Mouse (Mus musculus) heart, embryonic 16.5 days (tissue): ENCODE data around the gene Spg11. TPM values are rescaled to one million over a fixed set of nuclear protein-coding genes. Genes with fewer than 3 reads are reported as not detected.
A peak's percentile ranks its signal among the peaks of the same experiment; 100 is the strongest.

Experiments
- ATAC-seq: fragments of 200-750 bp; cut with Nextera tagmentation; replicated peaks from 2 replicates; pipeline ENCODE4 v1.8.0; 2017; ENCODE audit warnings: moderate number of reproducible peaks; ENCODE audit not compliant: insufficient read depth, low FRiP score; ENCODE audit errors: extremely low read depth
- H3K27ac ChIP-seq: fragments of 300-500 bp; sonication (generic); 2 replicates; pipeline ENCODE4 v1.5.1; 2014; ENCODE audit warnings: mild to moderate bottlenecking, low read length, control low read depth, moderate library complexity
- H3K27me3 ChIP-seq: fragments of 300-500 bp; sonication (generic); 2 replicates; pipeline ENCODE4 v1.6.1; 2014; ENCODE audit warnings: low read length, mixed read lengths; ENCODE audit not compliant: control insufficient read depth, insufficient read depth
- H3K36me3 ChIP-seq: fragments of 300-500 bp; sonication (generic); 2 replicates; pipeline ENCODE4 v1.6.1; 2014; ENCODE audit not compliant: control insufficient read depth, insufficient read depth
- H3K4me1 ChIP-seq: fragments of 300-500 bp; sonication (generic); 2 replicates; pipeline ENCODE4 v1.6.1; 2014; ENCODE audit warnings: low read length, mixed read lengths; ENCODE audit not compliant: control insufficient read depth, insufficient read depth
- H3K4me2 ChIP-seq: fragments of 300-500 bp; sonication (generic); 2 replicates; pipeline ENCODE4 v1.6.1; 2014; ENCODE audit warnings: low read depth, mild to moderate bottlenecking, control low read depth, low read length
- H3K4me3 ChIP-seq: fragments of 300-500 bp; sonication (generic); 2 replicates; pipeline ENCODE4 v1.5.1; 2014; ENCODE audit warnings: mild to moderate bottlenecking, control low read depth, low read length
- H3K9ac ChIP-seq: fragments of 300-500 bp; sonication (generic); 2 replicates; pipeline ENCODE4 v1.6.1; 2014; ENCODE audit warnings: low read length, control low read depth
- H3K9me3 ChIP-seq: fragments of 300-500 bp; sonication (generic); replicated peaks from 2 replicates; pipeline ENCODE4 v1.6.1; 2016; ENCODE audit warnings: low read length; ENCODE audit not compliant: control insufficient read depth
- WGBS: fragments of 180-500 bp; shearing (Covaris S2); extraction: QIAGEN DNeasy Blood & Tissue Kit; methylation state at CpG from one replicate; pipeline ENCODE4 v1.1.7; 2014; 5-methylcytosine and 5-hydroxymethylcytosine counted together
- polyA plus RNA-seq: library from polyadenylated mRNA; unstranded; fragments of >200 nt; fragmentation: Nextera tagmentation; extraction: Ambion mirVana; gene quantifications from 2 replicates; pipeline ENCODE4 v1.2.1, GENCODE M21; 2015

The Spg11 gene
- polyA plus RNA-seq, result 4.5 and 5.1 TPM in 2 replicates

GRCm38 (mm10) chr2:122117961-122118958 lies at the start of gene Spg11:
TSS of gene Spg11 (minus strand) at chr2:122118386.
- H3K36me3 ChIP-seq, result peaks cover 7% of the 10 kb centered on the region; the same call in 1 of the 2 replicates
- H3K9me3 ChIP-seq, result no peaks in the 10 kb centered on the region
- no peaks in the 10 kb centered on the region for H3K27me3 ChIP-seq
- H3K4me2 ChIP-seq, result peak within 1 kb of the TSS; percentile 73
- WGBS, result under 1% methylated on average over 47 of the region's 47 CpGs
- peaks cover 4% of the 10 kb centered on the region for H3K4me1 ChIP-seq
- H3K4me3 ChIP-seq, result peak within 1 kb of the TSS; percentile 77
- peak within 1 kb of the TSS; percentile 86 for H3K9ac ChIP-seq
- ATAC-seq, result peak; percentile 100
- H3K27ac ChIP-seq, result peak within 1 kb of the TSS; percentile 94

GRCm38 (mm10) chr2:122164293-122164692 lies 46.1 kb upstream of the Spg11 start:
- peak overlapping the region; percentile 36; the same call in 1 of the 2 replicates for H3K27ac ChIP-seq
- H3K36me3 ChIP-seq, result no peaks in the 10 kb centered on the region
- H3K27me3 ChIP-seq, result no peaks in the 10 kb centered on the region
- H3K4me1 ChIP-seq, result peaks cover 8% of the 10 kb centered on the region
- no peaks in the 10 kb centered on the region for H3K9me3 ChIP-seq
- no peak overlapping the region for H3K9ac ChIP-seq
- 75% methylated on average over 11 of the region's 11 CpGs for WGBS
- H3K4me2 ChIP-seq, result no peak overlapping the region
- no peak overlapping the region for H3K4me3 ChIP-seq
- no peak for ATAC-seq

- no peak for ATAC-seq
- Histone ChIP-seq H3K9me3 (no peaks in the 10 kb centered on the region), H3K27me3 (no peaks in the 10 kb centered on the region), H3K4me3 (no peak overlapping the region), H3K4me1 (peaks cover 11% of the 10 kb centered on the region), H3K27ac (peak overlapping the region; percentile 36; the same call in 1 of the 2 replicates), H3K4me2 (no peak overlapping the region), H3K36me3 (no peaks in the 10 kb centered on the region), H3K9ac (no peak overlapping the region)
- WGBS, result 73% methylated on average over 13 of the region's 13 CpGs
These were observed 45.4 kb upstream of the Spg11 start for GRCm38 (mm10) chr2:122163430-122164195.

DNA sequence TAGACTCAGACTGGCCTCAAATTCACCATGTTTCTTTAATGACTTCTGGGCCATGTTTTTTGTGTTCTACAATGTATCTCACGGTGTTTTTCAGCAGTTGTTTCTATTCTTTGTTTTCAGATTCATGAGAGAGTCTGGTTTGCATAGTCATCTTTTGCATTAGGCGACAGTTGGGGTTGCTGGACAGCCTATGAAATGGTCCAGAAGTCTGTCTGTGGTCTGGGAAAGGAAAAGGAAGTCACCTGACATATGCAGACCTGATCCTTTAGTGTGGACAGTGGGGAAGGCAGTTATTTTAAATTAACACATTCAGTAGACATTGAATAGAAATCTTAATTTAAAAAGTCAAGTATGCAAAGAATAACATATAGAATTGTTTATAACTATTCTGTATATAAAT lies 44.3 kb upstream of the Spg11 start:
- H3K27ac ChIP-seq, result no peak overlapping the region
- no peak overlapping the region for H3K9ac ChIP-seq
- no peak for ATAC-seq
- no peaks in the 10 kb centered on the region for H3K36me3 ChIP-seq
- 81% methylated on average over 2 of the region's 2 CpGs for WGBS
- no peak overlapping the region for H3K4me3 ChIP-seq
- no peak overlapping the region for H3K4me2 ChIP-seq
- peaks cover 17% of the 10 kb centered on the region for H3K4me1 ChIP-seq
- no peaks in the 10 kb centered on the region for H3K27me3 ChIP-seq
- no peaks in the 10 kb centered on the region for H3K9me3 ChIP-seq

DNA sequence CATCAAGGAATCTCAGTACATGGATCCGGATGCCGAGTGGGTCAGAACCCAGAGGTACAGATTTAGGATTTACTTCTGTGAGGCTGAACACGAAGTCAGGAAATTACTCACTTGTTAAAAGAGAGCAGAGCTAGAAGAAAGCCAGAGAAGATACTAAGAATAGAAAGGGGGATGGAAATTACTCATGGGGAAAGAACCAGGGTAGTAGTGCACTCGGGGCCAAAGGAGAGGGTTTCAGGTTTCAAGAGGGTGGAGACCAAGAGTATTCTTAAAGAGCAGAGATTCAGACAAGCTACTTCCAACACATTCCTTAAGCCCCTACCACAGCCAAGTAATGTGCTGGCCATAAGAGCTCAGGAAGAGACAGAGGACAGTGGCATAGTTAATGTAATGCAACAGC lies 43.4 kb upstream of the Spg11 start:
- no peaks in the 10 kb centered on the region for H3K36me3 ChIP-seq
- H3K4me2 ChIP-seq, result peak overlapping the region; percentile 30; the same call in 1 of the 2 replicates
- ATAC-seq, result peak; percentile 39; the same call in 1 of the 2 replicates
- no peak overlapping the region for H3K9ac ChIP-seq
- peak overlapping the region; percentile 33 for H3K27ac ChIP-seq
- 0 out of 2 replicates have a peak overlapping the region, but pooled peaks have one; percentile 5 for H3K4me3 ChIP-seq
- H3K27me3 ChIP-seq, result no peaks in the 10 kb centered on the region
- H3K9me3 ChIP-seq, result no peaks in the 10 kb centered on the region
- H3K4me1 ChIP-seq, result peaks cover 17% of the 10 kb centered on the region
- WGBS, result 17% methylated on average over 4 of the region's 4 CpGs

GRCm38 (mm10) chr2:122160680-122161079 lies 42.5 kb upstream of the Spg11 start, which contains the start of gene Trim69:
TSS of gene Trim69 (plus strand) at chr2:122160700.
- Histone ChIP-seq H3K4me3 (0 out of 2 replicates have a peak within 1 kb of the TSS, but pooled peaks have one; percentile 5), H3K36me3 (no peaks in the 10 kb centered on the region), H3K27ac (peak within 1 kb of the TSS; percentile 33), H3K9ac (no peak within 1 kb of the TSS), H3K4me2 (peak within 1 kb of the TSS; percentile 30; the same call in 1 of the 2 replicates), H3K27me3 (no peaks in the 10 kb centered on the region), H3K4me1 (peaks cover 17% of the 10 kb centered on the region), H3K9me3 (no peaks in the 10 kb centered on the region)
- whole genome bisulfite sequencing, result 53% methylated on average over 2 of the region's 2 CpGs
- ATAC-seq, result peak; percentile 46; the same call in 1 of the 2 replicates

- H3K9me3 ChIP-seq, result no peaks in the 10 kb centered on the region
- peak overlapping the region; percentile 14; the same call in 1 of the 2 replicates for H3K27ac ChIP-seq
- no peaks in the 10 kb centered on the region for H3K27me3 ChIP-seq
- H3K36me3 ChIP-seq, result no peaks in the 10 kb centered on the region
- H3K4me1 ChIP-seq, result peaks cover 17% of the 10 kb centered on the region
- H3K4me2 ChIP-seq, result no peak overlapping the region
- no peak for ATAC-seq
- H3K4me3 ChIP-seq, result no peak overlapping the region
- no peak overlapping the region for H3K9ac ChIP-seq
- 85% methylated on average over 6 of the region's 6 CpGs for WGBS
These were observed 41.5 kb upstream of the Spg11 start for GRCm38 (mm10) chr2:122159667-122160066.

- peak overlapping the region; percentile 47; the same call in 1 of the 2 replicates for H3K27ac ChIP-seq
- WGBS, result 28% methylated on average over 6 of the region's 6 CpGs
- H3K9ac ChIP-seq, result no peak overlapping the region
- peak overlapping the region; percentile 13; the same call in 1 of the 2 replicates for H3K4me2 ChIP-seq
- peaks cover 3% of the 10 kb centered on the region for H3K36me3 ChIP-seq
- H3K9me3 ChIP-seq, result no peaks in the 10 kb centered on the region
- ATAC-seq, result no peak
- peaks cover 17% of the 10 kb centered on the region for H3K4me1 ChIP-seq
- H3K4me3 ChIP-seq, result no peak overlapping the region
- no peaks in the 10 kb centered on the region for H3K27me3 ChIP-seq
These were observed 40.2 kb upstream of the Spg11 start for GRCm38 (mm10) chr2:122158362-122158802.
